Mouse (Mus musculus) myocyte (in vitro differentiated cells): ENCODE results near the gene Pik3r5. TPM values are rescaled to one million over a fixed set of nuclear protein-coding genes. Genes with fewer than 3 reads are reported as not detected.

ENCODE experiments used
- H3K27me3 ChIP-seq: one replicate; pipeline ENCODE4 v1.6.1; 2011; ENCODE audit not compliant: control insufficient read depth, insufficient read depth, insufficient read length
- H3K36me3 ChIP-seq: one replicate; pipeline ENCODE4 v1.6.1; 2011; ENCODE audit not compliant: control insufficient read depth, insufficient read depth
- H3K4me2 ChIP-seq: one replicate; pipeline ENCODE4 v1.6.1; 2011; ENCODE audit warnings: low read depth, control low read depth
- H3K4me3 ChIP-seq: one replicate; pipeline ENCODE4 v1.5.1; 2011; ENCODE audit warnings: mild to moderate bottlenecking, control low read depth, moderate library complexity
- H3K79me2 ChIP-seq: one replicate; pipeline ENCODE4 v1.6.1; 2011; ENCODE audit not compliant: control insufficient read depth, insufficient read depth
- H3ac ChIP-seq: one replicate; pipeline ENCODE4 v1.6.1; 2011; ENCODE audit not compliant: control insufficient read depth, insufficient read length
- CEBPB ChIP-seq: IDR thresholded peaks from 2 replicates; pipeline ENCODE4 v1.6.1; 2011; ENCODE audit warnings: mild to moderate bottlenecking, moderate library complexity; ENCODE audit not compliant: poor library complexity, insufficient read depth, severe bottlenecking
- E2F4 ChIP-seq: IDR thresholded peaks from one replicate; pipeline ENCODE4 v1.6.1; 2011; ENCODE audit warnings: mild to moderate bottlenecking, control low read depth, moderate library complexity; ENCODE audit not compliant: insufficient read depth
- MAX ChIP-seq: IDR thresholded peaks from one replicate; pipeline ENCODE4 v1.6.1; 2011; ENCODE audit warnings: low read depth, mild to moderate bottlenecking, control low read depth
- MYOD1 ChIP-seq, 3 experiments: IDR thresholded peaks; one replicate each; pipeline ENCODE4 v1.6.1; 2011; ENCODE audit warnings: control low read depth in 2 of 3, low read depth in 2 of 3, mild to moderate bottlenecking in 2 of 3, moderate library complexity in 1 of 3; ENCODE audit not compliant: insufficient read length in 2 of 3, control insufficient read depth in 1 of 3
- MYOG ChIP-seq, 3 experiments: IDR thresholded peaks; one replicate each; pipeline ENCODE4 v1.6.1; 2011; ENCODE audit warnings: control low read depth in 2 of 3, low read depth in 2 of 3, mild to moderate bottlenecking in 2 of 3; ENCODE audit not compliant: insufficient read length in 2 of 3, control insufficient read depth in 1 of 3, insufficient read depth in 1 of 3
- POLR2A ChIP-seq: IDR thresholded peaks from one replicate; pipeline ENCODE4 v1.6.1; 2011; ENCODE audit warnings: low read depth, mild to moderate bottlenecking, control low read depth, moderate library complexity; ENCODE audit not compliant: insufficient read length
- POLR2AphosphoS2 ChIP-seq: IDR thresholded peaks from one replicate; pipeline ENCODE4 v1.6.1; 2011; ENCODE audit warnings: low read depth, control low read depth; ENCODE audit not compliant: insufficient read length
- REST ChIP-seq: IDR thresholded peaks from one replicate; pipeline ENCODE4 v1.6.1; 2011; ENCODE audit warnings: mild to moderate bottlenecking, control low read depth, moderate library complexity; ENCODE audit not compliant: insufficient read depth, insufficient read length
- SRF ChIP-seq: IDR thresholded peaks from one replicate; pipeline ENCODE4 v1.6.1; 2011; ENCODE audit warnings: low read depth; ENCODE audit not compliant: control insufficient read depth, insufficient read length
- TCF12 ChIP-seq: IDR thresholded peaks from one replicate; pipeline ENCODE4 v1.6.1; 2011; ENCODE audit warnings: mild to moderate bottlenecking, control low read depth; ENCODE audit not compliant: poor library complexity, insufficient read depth, severe bottlenecking
- TCF3 ChIP-seq: IDR thresholded peaks from one replicate; pipeline ENCODE4 v1.6.1; 2011; ENCODE audit warnings: low read depth, control low read depth; ENCODE audit not compliant: insufficient read length
- USF1 ChIP-seq: IDR thresholded peaks from one replicate; pipeline ENCODE4 v1.6.1; 2011; ENCODE audit warnings: low read depth, mild to moderate bottlenecking, control low read depth, moderate library complexity
- polyA plus RNA-seq: library from polyadenylated mRNA; unstranded; fragments of >200 nt; fragmentation: generic; extraction: Trizol; gene quantifications from one replicate; pipeline ENCODE4 v1.2.1, GENCODE M21; 2012; ENCODE audit warnings: missing spikeins

Gene Pik3r5
- polyA plus RNA-seq, 1 experiment: 0.22 TPM

GRCm38 (mm10) chr11:68467441-68467840, 35.5 kb downstream of the Pik3r5 start:
- Histone ChIP-seq H3K4me3 (no peak overlapping the region), H3K79me2 (no peaks in the 10 kb centered on the region), H3K36me3 (no peaks in the 10 kb centered on the region), H3K27me3 (no peaks in the 10 kb centered on the region), H3ac (no peak overlapping the region), H3K4me2 (peak overlapping the region; percentile 80)
- TF ChIP-seq REST: no peak
- no peak for TF ChIP-seq SRF
- no peak for TF ChIP-seq USF1
- no peak for TF ChIP-seq POLR2AphosphoS2
- TF ChIP-seq CEBPB: no peak
- no peak for TF ChIP-seq TCF3
- TF ChIP-seq POLR2A: no peak
- TF ChIP-seq MAX: no peak
- TF ChIP-seq MYOD1 (IDR thresholded peaks at IDR 0.05; ENCODE audit: control insufficient read depth in 1 of 3, insufficient read length in 2 of 3, low read depth in 2 of 3): no peak
- TF ChIP-seq MYOG (IDR thresholded peaks at IDR 0.05; ENCODE audit: control insufficient read depth in 1 of 3, insufficient read depth in 1 of 3, insufficient read length in 2 of 3, low read depth in 2 of 3): no peak
- TF ChIP-seq E2F4: no peak
- TF ChIP-seq TCF12: no peak

- no peaks in the 10 kb centered on the region for H3K79me2 ChIP-seq
- H3ac ChIP-seq: no peak overlapping the region
- H3K4me2 ChIP-seq: peak overlapping the region; percentile 80
- no peaks in the 10 kb centered on the region for H3K27me3 ChIP-seq
- TF ChIP-seq CEBPB (no peak), POLR2A (no peak), MYOG (IDR thresholded peaks at IDR 0.05; ENCODE audit: control insufficient read depth in 1 of 3, insufficient read depth in 1 of 3, insufficient read length in 2 of 3, low read depth in 2 of 3) (peak in 1 of 3 experiments; percentile 69), MYOD1 (IDR thresholded peaks at IDR 0.05; ENCODE audit: control insufficient read depth in 1 of 3, insufficient read length in 2 of 3, low read depth in 2 of 3) (peak in 1 of 3 experiments; percentile 53)
- H3K4me3 ChIP-seq: no peak overlapping the region
- H3K36me3 ChIP-seq: no peaks in the 10 kb centered on the region
These were observed 36.2 kb downstream of the Pik3r5 start for GRCm38 (mm10) chr11:68467962-68468612.

- Histone ChIP-seq H3K27me3 (no peaks in the 10 kb centered on the region), H3K79me2 (no peaks in the 10 kb centered on the region), H3K4me3 (no peak overlapping the region), H3ac (no peak overlapping the region), H3K36me3 (no peaks in the 10 kb centered on the region), H3K4me2 (no peak overlapping the region)
- TF ChIP-seq CEBPB (no peak), MYOD1 (IDR thresholded peaks at IDR 0.05; ENCODE audit: control insufficient read depth in 1 of 3, insufficient read length in 2 of 3, low read depth in 2 of 3) (no peak), POLR2AphosphoS2 (no peak), SRF (no peak), TCF3 (no peak), USF1 (no peak), MYOG (IDR thresholded peaks at IDR 0.05; ENCODE audit: control insufficient read depth in 1 of 3, insufficient read depth in 1 of 3, insufficient read length in 2 of 3, low read depth in 2 of 3) (no peak), TCF12 (no peak), POLR2A (no peak), MAX (no peak), REST (no peak), E2F4 (no peak)
These were observed 37.0 kb downstream of the Pik3r5 start for GRCm38 (mm10) chr11:68468886-68469285.

- Histone ChIP-seq H3ac (no peak overlapping the region), H3K4me3 (no peak overlapping the region), H3K36me3 (no peaks in the 10 kb centered on the region), H3K4me2 (no peak overlapping the region), H3K27me3 (no peaks in the 10 kb centered on the region), H3K79me2 (no peaks in the 10 kb centered on the region)
- TF ChIP-seq E2F4 (no peak), REST (no peak), POLR2AphosphoS2 (no peak), MAX (no peak), MYOD1 (IDR thresholded peaks at IDR 0.05; ENCODE audit: control insufficient read depth in 1 of 3, insufficient read length in 2 of 3, low read depth in 2 of 3) (no peak)
These were observed 40.4 kb downstream of the Pik3r5 start for GRCm38 (mm10) chr11:68472162-68472849.

GRCm38 (mm10) chr11:68474600-68474999, 42.7 kb downstream of the Pik3r5 start:
- H3ac ChIP-seq: no peak overlapping the region
- no peak overlapping the region for H3K4me2 ChIP-seq
- H3K79me2 ChIP-seq: no peaks in the 10 kb centered on the region
- no peaks in the 10 kb centered on the region for H3K36me3 ChIP-seq
- TF ChIP-seq USF1 (no peak), TCF12 (no peak), TCF3 (no peak), SRF (no peak), POLR2A (no peak), E2F4 (no peak), MAX (no peak), MYOG (IDR thresholded peaks at IDR 0.05; ENCODE audit: control insufficient read depth in 1 of 3, insufficient read depth in 1 of 3, insufficient read length in 2 of 3, low read depth in 2 of 3) (no peak), REST (no peak), POLR2AphosphoS2 (no peak), CEBPB (no peak), MYOD1 (IDR thresholded peaks at IDR 0.05; ENCODE audit: control insufficient read depth in 1 of 3, insufficient read length in 2 of 3, low read depth in 2 of 3) (no peak)
- H3K27me3 ChIP-seq: no peaks in the 10 kb centered on the region
- no peak overlapping the region for H3K4me3 ChIP-seq
